Mouse (Mus musculus) heart, postnatal 10 days (tissue): ENCODE measurements around the gene Umad1. TPM values are rescaled to one million over a fixed set of nuclear protein-coding genes. Genes with fewer than 3 reads are reported as not detected.
"Not testable (repeated sequence)": the region's sequence is repeated elsewhere in the genome, so short reads cannot be mapped to it uniquely, and the experiment has no call there.

Experiments used
- DNase-seq, 2 experiments: peaks; one replicate each; pipeline ENCODE4 v3.0.0; 2021
- intact Hi-C: fragments of 180-260 bp; cut with DNase I; formaldehyde crosslinking; loops from one replicate; pipeline ENCODE4 v1.15.1; 2025
- total RNA-seq, 2 experiments: library from RNA; stranded (reverse); gene quantifications; 2 replicates each; pipeline ENCODE4 v1.2.3; 2021

Umad1 gene
- total RNA-seq, 2 experiments from 2014 or later = 11.5 to 12.2 TPM

GRCm38 (mm10) chr6:8307878-8308775 lies 49.0 kb downstream of the Umad1 start:
- intact Hi-C loops = no loop called here
- no peak for DNase-seq

- intact Hi-C loops = no loop called here
- no peak for DNase-seq
These were observed 53.5 kb downstream of the Umad1 start for GRCm38 (mm10) chr6:8312554-8312953.

GRCm38 (mm10) chr6:8316201-8316600 lies 57.1 kb downstream of the Umad1 start:
- DNase-seq = no peak
- intact Hi-C loops = no loop called here

- DNase-seq = no peak
- intact Hi-C loops = no loop called here
These were observed 60.5 kb downstream of the Umad1 start for GRCm38 (mm10) chr6:8319591-8319990.

GRCm38 (mm10) chr6:8331496-8331895 lies 72.4 kb downstream of the Umad1 start:
- intact Hi-C loops, DNase-seq: not testable (repeated sequence)

- DNase-seq = no peak
- intact Hi-C loops = no loop called here
These were observed 74.3 kb downstream of the Umad1 start for GRCm38 (mm10) chr6:8333380-8333779.

GRCm38 (mm10) chr6:8336487-8337390 lies 77.7 kb downstream of the Umad1 start:
- intact Hi-C loops = no loop called here
- DNase-seq = peak; percentile 12 to 18

GRCm38 (mm10) chr6:8339453-8339852 lies 80.4 kb downstream of the Umad1 start:
- intact Hi-C loops = no loop called here
- DNase-seq = no peak

GRCm38 (mm10) chr6:8343271-8343670 lies 84.2 kb downstream of the Umad1 start:
- DNase-seq = no peak
- intact Hi-C loops = no loop called here

GRCm38 (mm10) chr6:8345219-8345856 lies 86.2 kb downstream of the Umad1 start:
- intact Hi-C loops = no loop called here
- DNase-seq = peak; percentile 70 to 80

- no peak for DNase-seq
- intact Hi-C loops = no loop called here
These were observed 88.1 kb downstream of the Umad1 start for GRCm38 (mm10) chr6:8347154-8347553.

GRCm38 (mm10) chr6:8348344-8348743 lies 89.3 kb downstream of the Umad1 start:
- intact Hi-C loops = no loop called here
- DNase-seq = no peak

GRCm38 (mm10) chr6:8349060-8349670 lies 90.1 kb downstream of the Umad1 start:
- intact Hi-C loops = no loop called here
- DNase-seq = no peak

GRCm38 (mm10) chr6:8351507-8351906 lies 92.4 kb downstream of the Umad1 start:
- intact Hi-C loops = no loop called here
- no peak for DNase-seq

GRCm38 (mm10) chr6:8352533-8353168 lies 93.6 kb downstream of the Umad1 start:
- no peak for DNase-seq
- intact Hi-C loops = no loop called here

- no peak for DNase-seq
These were observed 94.4 kb downstream of the Umad1 start for GRCm38 (mm10) chr6:8353461-8353860.

GRCm38 (mm10) chr6:8354846-8355245 lies 95.8 kb downstream of the Umad1 start:
- intact Hi-C loops = no loop called here
- DNase-seq = no peak

More at GRCm38 (mm10) chr6:8353461-8353860, 94.4 kb downstream of the Umad1 start:
- intact Hi-C loops = no loop called here

GRCm38 (mm10) chr6:8358232-8358631 lies 99.1 kb downstream of the Umad1 start:
- intact Hi-C loops = no loop called here
- no peak for DNase-seq

GRCm38 (mm10) chr6:8358782-8359181 lies 99.7 kb downstream of the Umad1 start:
- intact Hi-C loops = no loop called here

GRCm38 (mm10) chr6:8360805-8361204 lies 101.7 kb downstream of the Umad1 start:
- intact Hi-C loops = no loop called here

More at GRCm38 (mm10) chr6:8358782-8359181, 99.7 kb downstream of the Umad1 start:
- no peak for DNase-seq

More at GRCm38 (mm10) chr6:8360805-8361204, 101.7 kb downstream of the Umad1 start:
- DNase-seq = no peak
